Mouse (Mus musculus): Measurements from ENCODE around the gene Lect2. TPM values are rescaled to one million over a fixed set of nuclear protein-coding genes. Genes with fewer than 3 reads are reported as not detected.

Gene Lect2
- polyA plus RNA-seq, 1 experiment = not detected

GRCm38 (mm10) chr13:56561129-56561528, 12.8 kb upstream of the Lect2 start:
- Histone ChIP-seq H3K27ac (ENCODE audit: insufficient read depth, low read length) (no peak overlapping the region), H3K4me1 (ENCODE audit: control insufficient read depth, insufficient read depth, low read length) (no peaks in the 10 kb centered on the region), H3K4me3 (ENCODE audit: insufficient read depth, low read length) (no peak overlapping the region)
- no peak for TF ChIP-seq CTCF (IDR thresholded peaks at IDR 0.05; ENCODE audit: borderline replicate concordance, insufficient read depth, low read length)
- TF ChIP-seq POLR2A (IDR thresholded peaks at IDR 0.05; ENCODE audit: low read depth, low read length) = no peak

GRCm38 (mm10) chr13:56559841-56560370, 11.6 kb upstream of the Lect2 start:
- H3K27ac ChIP-seq (ENCODE audit: insufficient read depth, low read length) = no peak overlapping the region
- H3K4me1 ChIP-seq (ENCODE audit: control insufficient read depth, insufficient read depth, low read length) = no peaks in the 10 kb centered on the region
- TF ChIP-seq POLR2A (IDR thresholded peaks at IDR 0.05; ENCODE audit: low read depth, low read length) = no peak
- no peak for TF ChIP-seq CTCF (IDR thresholded peaks at IDR 0.05; ENCODE audit: borderline replicate concordance, insufficient read depth, low read length)
- no peak overlapping the region for H3K4me3 ChIP-seq (ENCODE audit: insufficient read depth, low read length)

- no peak overlapping the region for H3K27ac ChIP-seq (ENCODE audit: insufficient read depth, low read length)
- TF ChIP-seq POLR2A (IDR thresholded peaks at IDR 0.05; ENCODE audit: low read depth, low read length) (no peak), CTCF (IDR thresholded peaks at IDR 0.05; ENCODE audit: borderline replicate concordance, insufficient read depth, low read length) (no peak)
Observed at GRCm38 (mm10) chr13:56558811-56559210, 10.5 kb upstream of the Lect2 start.

GRCm38 (mm10) chr13:56556701-56557100, 8.4 kb upstream of the Lect2 start:
- TF ChIP-seq POLR2A (IDR thresholded peaks at IDR 0.05; ENCODE audit: low read depth, low read length) (no peak), CTCF (IDR thresholded peaks at IDR 0.05; ENCODE audit: borderline replicate concordance, insufficient read depth, low read length) (no peak)
- H3K27ac ChIP-seq (ENCODE audit: insufficient read depth, low read length) = no peak overlapping the region
- no peak overlapping the region for H3K4me3 ChIP-seq (ENCODE audit: insufficient read depth, low read length)

More at GRCm38 (mm10) chr13:56558811-56559210, 10.5 kb upstream of the Lect2 start:
- Histone ChIP-seq H3K4me3 (ENCODE audit: insufficient read depth, low read length) (no peak overlapping the region), H3K4me1 (ENCODE audit: control insufficient read depth, insufficient read depth, low read length) (no peaks in the 10 kb centered on the region)

GRCm38 (mm10) chr13:56555957-56556356, 7.7 kb upstream of the Lect2 start:
- TF ChIP-seq CTCF (IDR thresholded peaks at IDR 0.05; ENCODE audit: borderline replicate concordance, insufficient read depth, low read length) (no peak), POLR2A (IDR thresholded peaks at IDR 0.05; ENCODE audit: low read depth, low read length) (no peak)
- 0 out of 2 replicates have a peak, but pooled peaks cover 4% of the 10 kb centered on the region for H3K4me1 ChIP-seq (ENCODE audit: control insufficient read depth, insufficient read depth, low read length)
- no peak overlapping the region for H3K27ac ChIP-seq (ENCODE audit: insufficient read depth, low read length)
- H3K4me3 ChIP-seq (ENCODE audit: insufficient read depth, low read length) = no peak overlapping the region

More at GRCm38 (mm10) chr13:56556701-56557100, 8.4 kb upstream of the Lect2 start:
- H3K4me1 ChIP-seq (ENCODE audit: control insufficient read depth, insufficient read depth, low read length) = 0 out of 2 replicates have a peak, but pooled peaks cover 4% of the 10 kb centered on the region

- no peak overlapping the region for H3K27ac ChIP-seq (ENCODE audit: insufficient read depth, low read length)
- no peak for TF ChIP-seq CTCF (IDR thresholded peaks at IDR 0.05; ENCODE audit: borderline replicate concordance, insufficient read depth, low read length)
- no peak for TF ChIP-seq POLR2A (IDR thresholded peaks at IDR 0.05; ENCODE audit: low read depth, low read length)
Observed at GRCm38 (mm10) chr13:56554409-56554808, 6.1 kb upstream of the Lect2 start.

GRCm38 (mm10) chr13:56553923-56554322, 5.6 kb upstream of the Lect2 start:
- H3K4me1 ChIP-seq (ENCODE audit: control insufficient read depth, insufficient read depth, low read length) = 0 out of 2 replicates have a peak, but pooled peaks cover 4% of the 10 kb centered on the region
- TF ChIP-seq POLR2A (IDR thresholded peaks at IDR 0.05; ENCODE audit: low read depth, low read length) = no peak
- TF ChIP-seq CTCF (IDR thresholded peaks at IDR 0.05; ENCODE audit: borderline replicate concordance, insufficient read depth, low read length) = no peak
- H3K27ac ChIP-seq (ENCODE audit: insufficient read depth, low read length) = no peak overlapping the region
- no peak overlapping the region for H3K4me3 ChIP-seq (ENCODE audit: insufficient read depth, low read length)

More at GRCm38 (mm10) chr13:56554409-56554808, 6.1 kb upstream of the Lect2 start:
- Histone ChIP-seq H3K4me1 (ENCODE audit: control insufficient read depth, insufficient read depth, low read length) (0 out of 2 replicates have a peak, but pooled peaks cover 4% of the 10 kb centered on the region), H3K4me3 (ENCODE audit: insufficient read depth, low read length) (no peak overlapping the region)

- Histone ChIP-seq H3K4me1 (ENCODE audit: control insufficient read depth, insufficient read depth, low read length) (0 out of 2 replicates have a peak, but pooled peaks cover 4% of the 10 kb centered on the region), H3K27ac (ENCODE audit: insufficient read depth, low read length) (no peak overlapping the region), H3K4me3 (ENCODE audit: insufficient read depth, low read length) (no peak overlapping the region)
- TF ChIP-seq POLR2A (IDR thresholded peaks at IDR 0.05; ENCODE audit: low read depth, low read length) = no peak
- no peak for TF ChIP-seq CTCF (IDR thresholded peaks at IDR 0.05; ENCODE audit: borderline replicate concordance, insufficient read depth, low read length)
Observed at GRCm38 (mm10) chr13:56551661-56552060, 3.4 kb upstream of the Lect2 start.

- H3K27ac ChIP-seq (ENCODE audit: insufficient read depth, low read length) = no peak overlapping the region
- H3K4me1 ChIP-seq (ENCODE audit: control insufficient read depth, insufficient read depth, low read length) = 0 out of 2 replicates have a peak, but pooled peaks cover 4% of the 10 kb centered on the region
- TF ChIP-seq CTCF (IDR thresholded peaks at IDR 0.05; ENCODE audit: borderline replicate concordance, insufficient read depth, low read length) = no peak
- TF ChIP-seq POLR2A (IDR thresholded peaks at IDR 0.05; ENCODE audit: low read depth, low read length) = no peak
- H3K4me3 ChIP-seq (ENCODE audit: insufficient read depth, low read length) = no peak overlapping the region
Observed at GRCm38 (mm10) chr13:56550574-56550973, 2.3 kb upstream of the Lect2 start.

- H3K27ac ChIP-seq (ENCODE audit: insufficient read depth, low read length) = no peak overlapping the region
- H3K4me1 ChIP-seq (ENCODE audit: control insufficient read depth, insufficient read depth, low read length) = 0 out of 2 replicates have a peak, but pooled peaks cover 4% of the 10 kb centered on the region
- no peak overlapping the region for H3K4me3 ChIP-seq (ENCODE audit: insufficient read depth, low read length)
- TF ChIP-seq CTCF (IDR thresholded peaks at IDR 0.05; ENCODE audit: borderline replicate concordance, insufficient read depth, low read length) (no peak), POLR2A (IDR thresholded peaks at IDR 0.05; ENCODE audit: low read depth, low read length) (no peak)
Observed at GRCm38 (mm10) chr13:56549364-56549763, 1.1 kb upstream of the Lect2 start.
